Mouse (Mus musculus) MEL (cell line): ENCODE measurements around the gene Ggt5. TPM values are rescaled to one million over a fixed set of nuclear protein-coding genes. Genes with fewer than 3 reads are reported as not detected.

ENCODE experiments used
- DNase-seq: peaks from one replicate; pipeline ENCODE4 v3.0.0; 2011; ENCODE audit warnings: low read depth, low spot score
- H3K27ac ChIP-seq: 2 replicates; pipeline ENCODE4 v1.5.1; 2012; ENCODE audit warnings: low read depth, mild to moderate bottlenecking, control low read depth, low read length, moderate library complexity; ENCODE audit not compliant: control insufficient read depth
- H3K27me3 ChIP-seq, 2 experiments: fragments of 150-350 bp in 1 of 2; sonication (generic) in 1 of 2; 2 replicates each; pipeline ENCODE4 v1.6.1; 2012; ENCODE audit warnings: low read length in 2 of 2, mild to moderate bottlenecking in 2 of 2, improper control_type of control experiment in 1 of 2, moderate library complexity in 1 of 2; ENCODE audit not compliant: insufficient read depth in 2 of 2, control insufficient read depth in 1 of 2
- H3K36me3 ChIP-seq, 2 experiments: 2 replicates each; pipeline ENCODE4 v1.6.1; 2012 to 2014; ENCODE audit warnings: low read length in 2 of 2, improper control_type of control experiment in 1 of 2, inconsistent platforms in 1 of 2, mild to moderate bottlenecking in 1 of 2; ENCODE audit not compliant: insufficient read depth in 2 of 2, control insufficient read depth in 1 of 2
- H3K4me1 ChIP-seq, 2 experiments: fragments of 150-350 bp in 1 of 2; sonication (generic) in 1 of 2; 2 replicates each; pipeline ENCODE4 v1.6.1; 2012; ENCODE audit warnings: low read length in 2 of 2, improper control_type of control experiment in 1 of 2, mild to moderate bottlenecking in 1 of 2; ENCODE audit not compliant: insufficient read depth in 2 of 2, control insufficient read depth in 1 of 2
- H3K4me3 ChIP-seq, 2 experiments: fragments of 150-350 bp in 1 of 2; sonication (generic) in 1 of 2; 2 replicates each; pipeline ENCODE4 v1.5.1; 2012; ENCODE audit warnings: low read depth in 2 of 2, low read length in 2 of 2, mild to moderate bottlenecking in 2 of 2, moderate library complexity in 2 of 2, control low read depth in 1 of 2, improper control_type of control experiment in 1 of 2; ENCODE audit not compliant: control insufficient read depth in 1 of 2, insufficient read depth in 1 of 2
- H3K79me2 ChIP-seq: 2 replicates; pipeline ENCODE4 v1.6.1; 2012; ENCODE audit warnings: mild to moderate bottlenecking, low read length, moderate library complexity; ENCODE audit not compliant: control insufficient read depth, poor library complexity, insufficient read depth
- H3K9ac ChIP-seq: 2 replicates; pipeline ENCODE4 v1.6.1; 2012; ENCODE audit warnings: low read depth, mild to moderate bottlenecking, control low read depth, low read length, moderate library complexity; ENCODE audit not compliant: control insufficient read depth, poor library complexity, severe bottlenecking
- H3K9me3 ChIP-seq: fragments of 150-350 bp; sonication (generic); replicated peaks from 2 replicates; pipeline ENCODE4 v1.6.1; 2012; ENCODE audit warnings: mild to moderate bottlenecking, low read length, improper control_type of control experiment, moderate library complexity; ENCODE audit not compliant: insufficient read depth
- BHLHE40 ChIP-seq: IDR thresholded peaks from 2 replicates; pipeline ENCODE4 v1.6.1; 2012; ENCODE audit warnings: low read depth, mild to moderate bottlenecking, inconsistent platforms, low read length, improper control_type of control experiment, borderline replicate concordance
- CHD1 ChIP-seq: IDR thresholded peaks from 2 replicates; pipeline ENCODE4 v1.6.1; 2012; ENCODE audit warnings: low read depth, mild to moderate bottlenecking, inconsistent platforms, low read length, improper control_type of control experiment
- CHD2 ChIP-seq: IDR thresholded peaks from 2 replicates; pipeline ENCODE4 v1.6.1; 2011; ENCODE audit warnings: low read length, improper control_type of control experiment
- E2F4 ChIP-seq: IDR thresholded peaks from 2 replicates; pipeline ENCODE4 v1.6.1; 2011; ENCODE audit warnings: low read depth, low read length, improper control_type of control experiment, borderline replicate concordance
- EP300 ChIP-seq, 2 experiments: IDR thresholded peaks; 2 replicates each; pipeline ENCODE4 v1.6.1; 2011; ENCODE audit warnings: improper control_type of control experiment in 2 of 2, low read length in 2 of 2, low read depth in 1 of 2, mild to moderate bottlenecking in 1 of 2
- ETS1 ChIP-seq: IDR thresholded peaks from 2 replicates; pipeline ENCODE4 v1.6.1; 2012; ENCODE audit warnings: low read depth, mild to moderate bottlenecking, inconsistent platforms, low read length, improper control_type of control experiment, moderate library complexity
- GABPA ChIP-seq: IDR thresholded peaks from 2 replicates; pipeline ENCODE4 v1.6.1; 2012; ENCODE audit warnings: low read depth, mild to moderate bottlenecking, inconsistent platforms, low read length, improper control_type of control experiment, moderate library complexity
- GATA1 ChIP-seq: IDR thresholded peaks from 2 replicates; pipeline ENCODE4 v1.6.1; 2011; ENCODE audit warnings: low read depth, low read length, improper control_type of control experiment
- HCFC1 ChIP-seq: IDR thresholded peaks from 2 replicates; pipeline ENCODE4 v1.6.1; 2012; ENCODE audit warnings: low read depth, mild to moderate bottlenecking, inconsistent platforms, low read length, improper control_type of control experiment, moderate library complexity
- JUND ChIP-seq: IDR thresholded peaks from 2 replicates; pipeline ENCODE4 v1.6.1; 2011; ENCODE audit warnings: low read depth, mild to moderate bottlenecking, improper control_type of control experiment, low read length
- KAT2A ChIP-seq: conservative IDR thresholded peaks from 2 replicates; pipeline ENCODE4 v1.6.1; 2012; ENCODE audit warnings: low read depth, low read length, improper control_type of control experiment, inconsistent platforms
- MAX ChIP-seq: IDR thresholded peaks from 2 replicates; pipeline ENCODE4 v1.6.1; 2011; ENCODE audit warnings: low read length, improper control_type of control experiment
- MAZ ChIP-seq: IDR thresholded peaks from 2 replicates; pipeline ENCODE4 v1.6.1; 2012; ENCODE audit warnings: low read depth, mild to moderate bottlenecking, inconsistent platforms, low read length, improper control_type of control experiment
- NELFE ChIP-seq: IDR thresholded peaks from 2 replicates; pipeline ENCODE4 v1.6.1; 2011; ENCODE audit warnings: low read depth, low read length, improper control_type of control experiment
- POLR2A ChIP-seq, 2 experiments: IDR thresholded peaks; 2 replicates each; pipeline ENCODE4 v1.6.1; 2011 to 2012; ENCODE audit warnings: low read length in 2 of 2, mild to moderate bottlenecking in 2 of 2, control low read depth in 1 of 2, improper control_type of control experiment in 1 of 2, low read depth in 1 of 2, moderate library complexity in 1 of 2; ENCODE audit not compliant: control insufficient read depth in 1 of 2, insufficient read depth in 1 of 2, poor library complexity in 1 of 2
- POLR2AphosphoS2 ChIP-seq: IDR thresholded peaks from 2 replicates; pipeline ENCODE4 v1.6.1; 2011; ENCODE audit warnings: low read length, improper control_type of control experiment
- POLR2AphosphoS5 ChIP-seq: IDR thresholded peaks from 2 replicates; pipeline ENCODE4 v1.6.1; 2012; ENCODE audit warnings: low read depth, borderline replicate concordance, mild to moderate bottlenecking, inconsistent platforms, low read length, moderate library complexity, mixed read lengths
- RAD21 ChIP-seq: IDR thresholded peaks from 2 replicates; pipeline ENCODE4 v1.6.1; 2011; ENCODE audit warnings: mild to moderate bottlenecking, low read depth, low read length, improper control_type of control experiment
- RCOR1 ChIP-seq: IDR thresholded peaks from 2 replicates; pipeline ENCODE4 v1.6.1; 2012; ENCODE audit warnings: low read depth, mild to moderate bottlenecking, inconsistent platforms, low read length, improper control_type of control experiment
- SIN3A ChIP-seq: IDR thresholded peaks from 2 replicates; pipeline ENCODE4 v1.6.1; 2012; ENCODE audit warnings: low read length, improper control_type of control experiment, inconsistent platforms
- SMC3 ChIP-seq: IDR thresholded peaks from 2 replicates; pipeline ENCODE4 v1.6.1; 2011; ENCODE audit warnings: low read depth, low read length, improper control_type of control experiment
- TBP ChIP-seq: IDR thresholded peaks from 2 replicates; pipeline ENCODE4 v1.8.0; 2011; ENCODE audit warnings: low read depth, low read length, improper control_type of control experiment
- TCF12 ChIP-seq: IDR thresholded peaks from 2 replicates; pipeline ENCODE4 v1.6.1; 2014; ENCODE audit warnings: low read depth, mild to moderate bottlenecking, inconsistent platforms, low read length, improper control_type of control experiment, moderate library complexity
- UBTF ChIP-seq: IDR thresholded peaks from 2 replicates; pipeline ENCODE4 v1.6.1; 2012; ENCODE audit warnings: low read depth, mild to moderate bottlenecking, inconsistent platforms, low read length, improper control_type of control experiment, moderate library complexity, borderline replicate concordance; ENCODE audit not compliant: insufficient read depth
- USF2 ChIP-seq, 2 experiments: IDR thresholded peaks; 2 replicates each; pipeline ENCODE4 v1.6.1; 2011 to 2012; ENCODE audit warnings: improper control_type of control experiment in 2 of 2, low read length in 2 of 2, borderline replicate concordance in 1 of 2, inconsistent platforms in 1 of 2, low read depth in 1 of 2, mild to moderate bottlenecking in 1 of 2; ENCODE audit not compliant: insufficient read depth in 1 of 2
- ZC3H11A ChIP-seq: IDR thresholded peaks from 2 replicates; pipeline ENCODE4 v1.6.1; 2012; ENCODE audit warnings: low read depth, mild to moderate bottlenecking, inconsistent platforms, low read length, improper control_type of control experiment
- ZMIZ1 ChIP-seq: IDR thresholded peaks from 2 replicates; pipeline ENCODE4 v1.6.1; 2012; ENCODE audit warnings: low read depth, mild to moderate bottlenecking, inconsistent platforms, low read length, improper control_type of control experiment, moderate library complexity
- ZNF384 ChIP-seq: IDR thresholded peaks from 2 replicates; pipeline ENCODE4 v1.6.1; 2012; ENCODE audit warnings: low read depth, mild to moderate bottlenecking, inconsistent platforms, low read length, improper control_type of control experiment
- polyA plus RNA-seq, 2 experiments: library from polyadenylated mRNA; stranded (reverse) in 1 of 2; unstranded in 1 of 2; fragments of >175 nt in 1 of 2; fragments of >200 nt in 1 of 2; gene quantifications; 2 replicates each; pipeline versions ENCODE4 v1.2.1 to v1.2.4; 2012; ENCODE audit warnings: low replicate concordance in 2 of 2, low read depth in 1 of 2; ENCODE audit not compliant: insufficient read length in 2 of 2, insufficient read depth in 1 of 2, missing spikeins in 1 of 2
- total RNA-seq: library from RNA; depleted of rRNA; stranded (reverse); fragments of 300-350 nt; gene quantifications from 2 replicates; pipeline ENCODE4 v1.2.3, GENCODE M21; 2012

The Ggt5 gene
- total and polyA plus RNA-seq, 3 experiments: 0.11 TPM; not detected in 2

- H3K9ac ChIP-seq: no peak overlapping the region
- H3K9me3 ChIP-seq: no peaks in the 10 kb centered on the region
- DNase-seq: no peak
- TF ChIP-seq SMC3 (no peak), GABPA (no peak), ZMIZ1 (no peak)
- no peak overlapping the region for H3K27ac ChIP-seq
- H3K4me3 ChIP-seq: no peak overlapping the region
- H3K4me1 ChIP-seq: peaks cover 9 to 35% of the 10 kb centered on the region in 2 experiments
- H3K36me3 ChIP-seq: peaks cover 0 to 17% of the 10 kb centered on the region in 2 experiments; a peak in 2 of 4 replicates
- H3K27me3 ChIP-seq: no peaks in the 10 kb centered on the region
- no peaks in the 10 kb centered on the region for H3K79me2 ChIP-seq
These were observed 26.5 kb upstream of the Ggt5 start for GRCm38 (mm10) chr10:75562596-75562995.

DNA sequence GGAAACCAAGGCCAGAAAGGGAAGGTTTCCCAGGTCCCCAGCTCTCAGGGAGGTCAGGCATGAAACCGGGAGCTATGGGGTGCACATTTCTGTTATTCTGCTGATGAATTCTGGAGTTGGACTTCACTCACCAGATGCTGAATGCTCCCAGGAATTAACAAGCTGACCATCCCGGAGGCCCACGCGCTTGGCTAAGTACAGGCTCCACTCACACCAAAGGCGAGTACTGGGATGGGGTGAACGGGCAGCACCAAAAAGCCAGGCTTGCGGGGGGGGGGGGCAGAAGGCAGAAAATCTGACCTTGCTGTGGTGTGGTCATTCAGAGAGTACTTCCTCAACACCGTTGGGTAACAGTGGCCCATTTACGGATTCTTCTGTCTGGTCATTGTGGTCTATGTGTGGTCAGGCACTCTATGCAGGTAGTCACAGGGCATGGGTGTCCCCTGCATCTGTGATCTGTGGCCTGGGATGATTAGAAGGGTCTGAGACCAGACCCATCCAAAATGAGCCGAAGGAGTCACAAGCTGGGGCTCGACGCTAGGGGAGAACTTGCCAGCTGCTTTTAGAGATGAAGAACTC, 24.4 kb upstream of the Ggt5 start:
- H3K27ac ChIP-seq: peak overlapping the region; percentile 76
- DNase-seq: no peak

DNA sequence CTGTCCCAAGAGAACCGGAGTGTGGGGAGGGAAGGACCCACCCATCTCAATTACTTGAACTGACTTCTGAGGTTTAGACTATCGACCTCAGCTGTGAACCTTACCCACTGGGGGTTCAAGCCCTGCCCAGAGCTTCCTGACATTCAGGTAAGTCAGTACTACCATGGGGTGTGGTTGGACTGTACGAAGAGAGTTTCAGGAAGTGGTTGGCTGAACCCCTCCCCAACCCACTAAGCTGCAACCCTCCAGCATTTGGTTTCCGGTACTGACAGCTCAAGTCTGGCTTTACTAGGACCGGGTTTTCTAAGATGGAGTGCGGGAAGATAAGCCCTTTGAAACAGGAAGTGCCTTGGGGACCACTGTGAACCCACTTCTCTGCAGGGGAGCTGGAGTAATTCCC, 23.7 kb upstream of the Ggt5 start:
- H3K4me3 ChIP-seq: peak overlapping the region; percentile 28 to 30; a peak in 3 of 4 replicates
- peaks cover 0 to 31% of the 10 kb centered on the region in 2 experiments; a peak in 2 of 4 replicates for H3K36me3 ChIP-seq
- H3K9me3 ChIP-seq: no peaks in the 10 kb centered on the region
- peak overlapping the region; percentile 76 for H3K27ac ChIP-seq
- H3K27me3 ChIP-seq: no peaks in the 10 kb centered on the region
- H3K9ac ChIP-seq: peak overlapping the region; percentile 44
- peaks cover 7 to 43% of the 10 kb centered on the region in 2 experiments for H3K4me1 ChIP-seq
- peak; percentile 90 for DNase-seq
- no peaks in the 10 kb centered on the region for H3K79me2 ChIP-seq
- TF ChIP-seq GATA1 (peak; percentile 81), ETS1 (peak; percentile 56; the same call in 1 of the 2 replicates), POLR2AphosphoS5 (no peak), EP300 (IDR thresholded peaks at IDR 0.05; ENCODE audit: low read depth in 1 of 2, low read length in 2 of 2) (peak; percentile 69 to 73), BHLHE40 (no peak), RAD21 (no peak), ZNF384 (no peak), GABPA (no peak), NELFE (no peak), POLR2AphosphoS2 (no peak), MAX (no peak), CHD1 (no peak), SIN3A (peak; percentile 68), HCFC1 (peak; percentile 61), MAZ (peak; percentile 71; the same call in 1 of the 2 replicates), POLR2A (IDR thresholded peaks at IDR 0.05; ENCODE audit: control insufficient read depth in 1 of 2, insufficient read depth in 1 of 2, low read depth in 1 of 2, low read length in 2 of 2, poor library complexity in 1 of 2) (peak in 1 of 2 experiments; percentile 49; a peak in 1 of 4 replicates), TCF12 (peak; percentile 57), KAT2A (no peak), RCOR1 (peak; percentile 53)

More for the DNA sequence above, 24.4 kb upstream of the Ggt5 start:
- TF ChIP-seq JUND: no peak
- no peak for TF ChIP-seq ZMIZ1
- TF ChIP-seq E2F4: no peak
- no peak for TF ChIP-seq RAD21
- TF ChIP-seq UBTF: no peak
- TF ChIP-seq CHD2: no peak
- TF ChIP-seq CHD1: no peak
- TF ChIP-seq ZNF384: no peak
- no peak for TF ChIP-seq ETS1
- no peak for TF ChIP-seq TBP
- no peak for TF ChIP-seq POLR2AphosphoS5
- no peak for TF ChIP-seq BHLHE40
- no peak for TF ChIP-seq ZC3H11A
- no peak for TF ChIP-seq USF2 (IDR thresholded peaks at IDR 0.05; ENCODE audit: borderline replicate concordance in 1 of 2, insufficient read depth in 1 of 2, low read depth in 1 of 2, low read length in 2 of 2)
- peaks cover 7 to 43% of the 10 kb centered on the region in 2 experiments for H3K4me1 ChIP-seq
- H3K79me2 ChIP-seq: no peaks in the 10 kb centered on the region
- H3K27me3 ChIP-seq: no peaks in the 10 kb centered on the region
- no peaks in the 10 kb centered on the region for H3K9me3 ChIP-seq
- peaks cover 0 to 31% of the 10 kb centered on the region in 2 experiments; a peak in 2 of 4 replicates for H3K36me3 ChIP-seq
- H3K9ac ChIP-seq: peak overlapping the region; percentile 39
- H3K4me3 ChIP-seq: 0 out of 4 replicates have a peak overlapping the region, but pooled peaks of 1 of the 2 experiments have one; percentile 30
